Mouse (Mus musculus): ENCODE results near the gene Olfr1416.

GRCm38 (mm10) chr1:92473165-92474041, 11.5 kb downstream of the Olfr1416 start, which contains the start of gene Ndufa10:
- TF ChIP-seq CTCF (IDR thresholded peaks at IDR 0.05; ENCODE audit: control insufficient read depth, insufficient read depth, insufficient replicate concordance, low read depth, low read length), result no peak
- peak; percentile 72 for TF ChIP-seq POLR2A (IDR thresholded peaks at IDR 0.05; ENCODE audit: control insufficient read depth, low read depth, low read length)
